Mouse (Mus musculus) layer of hippocampus, postnatal 14 days (tissue): ENCODE data around the gene Bcap31. TPM values are rescaled to one million over a fixed set of nuclear protein-coding genes. Genes with fewer than 3 reads are reported as not detected.
"Not testable (repeated sequence)": the region's sequence is repeated elsewhere in the genome, so short reads cannot be mapped to it uniquely, and the experiment has no call there.

ENCODE experiments used
- DNase-seq, 2 experiments: peaks; one replicate each; pipeline ENCODE4 v3.0.0; 2021 to 2022; ENCODE audit warnings: low spot score in 2 of 2, mixed read lengths in 1 of 2
- long read RNA-seq, 2 experiments: library from polyadenylated mRNA; stranded (forward); transcript quantifications; one replicate each; pipeline ENCODE4 v2.0.0; 2021
- total RNA-seq, 2 experiments: library from RNA; stranded (reverse); gene quantifications; 2 replicates each; pipeline ENCODE4 v1.2.3; 2021

The Bcap31 gene
- 10 to 100 TPM; 69.6 to 70.9 TPM for total RNA-seq
- long read RNA-seq, experiment 1, transcript Bcap31-201 (8 exons, 1,219 nt), result major isoform, 52 of 55 reads
- long read RNA-seq, experiment 1, partial matches to known transcripts, result 0 of 55 reads
- long read RNA-seq, experiment 1, other reads (novel, unspliced or antisense), result 3 of 55 reads
- long read RNA-seq, experiment 2, transcript Bcap31-201 (8 exons, 1,219 nt), result major isoform, 97 of 112 reads
- long read RNA-seq, experiment 2, partial matches to known transcripts, result 3 of 112 reads
- long read RNA-seq, experiment 2, other reads (novel, unspliced or antisense), result 12 of 112 reads

GRCm38 (mm10) chrX:73716109-73716661 lies at the start of gene Bcap31, which contains the start of gene Abcd1:
Gene Bcap31 (minus strand): TSS chrX:73716175.
Gene Abcd1 (plus strand): TSS chrX:73716597.
- DNase-seq, result peak; percentile 90 to 91

- no peak for DNase-seq
These were observed 49.3 kb upstream of the Bcap31 start for GRCm38 (mm10) chrX:73765311-73765710.

- no peak for DNase-seq
These were observed 42.8 kb upstream of the Bcap31 start for GRCm38 (mm10) chrX:73758611-73759290.

DNA sequence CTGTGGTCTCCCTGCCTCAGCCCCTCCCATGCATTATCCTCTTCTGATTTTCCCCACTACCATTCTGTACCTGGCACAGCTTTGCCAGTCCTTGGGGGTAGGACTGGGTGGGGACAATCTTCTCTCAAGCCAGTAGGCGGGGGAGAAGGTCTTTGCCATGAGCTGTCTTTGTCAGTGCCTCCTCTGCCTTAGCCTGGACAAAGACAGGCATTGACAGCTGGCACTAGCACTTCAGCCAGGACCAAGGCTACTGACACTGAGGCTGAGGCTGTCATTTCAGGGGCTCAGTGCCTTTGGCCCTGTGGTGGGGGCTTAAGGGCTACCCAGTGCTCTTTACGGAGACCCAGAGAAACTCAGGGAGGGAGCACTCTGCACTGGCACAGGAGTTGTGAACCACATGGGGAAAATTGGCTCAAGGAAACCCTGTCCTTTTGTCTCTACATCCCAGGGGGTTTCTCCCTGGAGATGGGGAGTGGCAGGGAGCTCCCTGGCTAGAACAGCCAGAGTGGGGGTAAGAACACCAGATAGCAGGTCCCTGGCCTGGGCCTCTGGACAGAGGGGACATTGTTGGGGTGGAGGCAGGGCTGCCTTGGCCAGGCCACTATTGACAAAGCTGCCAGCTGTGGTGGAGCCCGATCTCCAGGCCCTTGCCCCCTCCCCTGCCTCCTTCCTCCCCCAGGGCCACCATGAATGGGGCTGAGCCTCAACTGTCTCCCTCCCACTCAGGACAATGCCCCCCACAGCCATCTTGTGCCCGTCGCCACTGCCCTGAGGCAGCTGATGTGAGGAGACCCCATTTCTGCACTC lies 40.6 kb upstream of the Bcap31 start, which contains the start of gene Plxnb3:
Plxnb3 (plus strand) TSS at position 757 of the 807 bp plus-strand sequence.
- DNase-seq, result no peak

GRCm38 (mm10) chrX:73748977-73749376 lies 33.0 kb upstream of the Bcap31 start:
- no peak for DNase-seq

DNA sequence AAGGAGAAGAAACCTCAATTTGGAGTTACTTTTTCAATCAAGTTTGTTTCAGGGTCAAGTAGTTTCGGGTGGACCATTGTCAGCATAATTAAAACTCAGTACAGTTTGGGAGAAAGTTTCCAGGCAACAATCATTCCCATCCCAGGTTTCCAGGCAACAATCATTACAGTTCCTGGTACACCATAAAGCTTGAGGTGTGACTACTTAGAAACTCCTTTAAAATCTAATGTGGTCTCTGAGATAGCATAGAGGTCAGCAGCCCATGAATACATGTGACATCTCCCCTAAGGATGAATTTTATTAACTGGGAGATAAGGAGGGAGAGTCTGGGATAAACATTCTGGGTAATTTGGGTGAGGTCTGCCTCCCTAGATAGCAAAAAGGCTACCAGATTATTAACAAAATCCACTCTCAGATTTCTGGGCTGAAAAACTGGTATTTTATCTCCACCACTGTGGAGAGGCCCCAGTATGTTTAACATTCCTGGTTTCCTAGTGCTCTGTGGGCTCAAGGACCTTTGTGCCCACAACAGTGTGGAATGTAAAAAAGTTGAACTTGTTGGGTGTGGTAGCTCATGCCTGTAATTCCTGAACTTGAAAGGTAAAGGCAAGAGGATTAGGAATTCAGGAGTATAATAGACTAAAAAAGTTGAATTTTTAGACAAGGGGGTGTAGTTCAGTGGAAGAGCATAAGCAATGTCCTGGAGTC lies 29.0 kb upstream of the Bcap31 start:
- no peak for DNase-seq

- not testable (repeated sequence) for DNase-seq
These were observed 23.9 kb upstream of the Bcap31 start for GRCm38 (mm10) chrX:73739841-73740240.

- DNase-seq, result no peak
These were observed 23.2 kb upstream of the Bcap31 start for GRCm38 (mm10) chrX:73739151-73739550.

GRCm38 (mm10) chrX:73738155-73738554 lies 22.2 kb upstream of the Bcap31 start:
- no peak for DNase-seq

- DNase-seq, result no peak
These were observed 14.9 kb upstream of the Bcap31 start for GRCm38 (mm10) chrX:73730908-73731307.

GRCm38 (mm10) chrX:73718686-73719362 lies 2.8 kb upstream of the Bcap31 start:
- DNase-seq, result peak in 1 of 2 experiments; percentile 6

DNA sequence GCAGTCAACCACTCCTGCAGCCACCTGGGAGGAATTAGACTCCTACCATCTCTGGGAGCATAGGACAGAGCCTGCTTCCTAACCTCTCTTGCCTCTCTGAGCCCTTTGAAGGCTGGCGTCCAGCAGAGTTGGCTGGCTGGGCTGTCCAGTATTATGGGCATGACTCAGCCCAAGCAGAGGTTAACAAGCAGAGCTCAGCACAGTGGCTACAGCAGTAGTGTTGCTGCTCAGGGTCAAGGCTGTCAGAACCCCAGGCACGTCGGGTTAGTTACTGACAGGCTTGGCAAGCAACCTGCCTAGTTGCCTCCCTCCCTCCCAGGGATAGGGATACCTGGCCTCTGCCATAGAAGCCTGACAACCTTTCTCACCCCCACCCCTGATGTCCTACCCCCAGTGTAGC lies 2.3 kb upstream of the Bcap31 start:
- DNase-seq, result no peak

DNA sequence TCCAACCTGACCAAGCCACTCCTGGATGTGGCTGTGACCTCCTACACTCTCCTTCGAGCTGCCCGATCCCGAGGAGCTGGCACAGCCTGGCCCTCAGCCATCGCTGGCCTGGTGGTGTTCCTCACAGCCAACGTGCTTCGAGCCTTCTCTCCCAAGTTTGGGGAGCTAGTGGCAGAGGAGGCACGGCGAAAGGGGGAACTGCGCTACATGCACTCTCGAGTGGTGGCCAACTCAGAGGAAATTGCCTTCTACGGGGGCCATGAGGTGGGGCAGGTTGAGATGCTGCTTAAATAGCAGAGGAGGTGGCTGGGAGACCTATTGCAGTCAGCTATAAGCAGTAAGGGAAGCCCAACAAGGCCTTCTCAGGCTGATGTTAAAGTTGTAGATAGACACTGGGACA lies 1.7 kb upstream of the Bcap31 start:
- no peak for DNase-seq

- no peak for DNase-seq
These were observed 952 bp upstream of the Bcap31 start for GRCm38 (mm10) chrX:73716709-73717545.

GRCm38 (mm10) chrX:73715476-73716108 lies 383 bp downstream of the Bcap31 start:
- DNase-seq, result peak; percentile 8 to 29

DNA sequence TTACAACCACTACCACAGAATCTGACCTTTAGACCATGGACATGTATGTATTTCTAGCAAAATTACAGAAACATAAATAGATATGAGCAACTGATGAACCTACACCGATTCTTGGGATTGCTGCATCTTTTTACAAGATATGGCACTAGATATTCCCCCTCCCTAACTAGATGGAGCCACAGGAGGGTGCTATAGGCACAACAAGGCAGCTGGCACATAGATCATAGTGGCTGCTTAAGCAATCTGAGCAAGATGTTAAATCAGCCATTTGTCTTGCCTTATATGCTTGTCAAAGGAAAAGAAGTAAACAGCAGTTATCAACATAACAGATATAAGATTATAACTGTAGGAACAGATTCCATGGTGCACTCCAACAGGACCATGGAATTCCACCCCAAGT lies 15.5 kb downstream of the Bcap31 start:
- no peak for DNase-seq

- peak; percentile 35 to 45 for DNase-seq
These were observed 24.9 kb downstream of the Bcap31 start for GRCm38 (mm10) chrX:73690917-73691629.

- no peak for DNase-seq
These were observed 30.3 kb downstream of the Bcap31 start for GRCm38 (mm10) chrX:73685629-73686028.
